Mouse (Mus musculus) liver, embryonic 14.5 days (tissue): ENCODE measurements around the gene Bpifc. TPM values are rescaled to one million over a fixed set of nuclear protein-coding genes. Genes with fewer than 3 reads are reported as not detected.

Source experiments
- ATAC-seq: fragments of 200-750 bp; cut with Nextera tagmentation; 2 replicates; pipeline ENCODE4 v1.8.0; 2017; ENCODE audit warnings: moderate number of reproducible peaks, mild to moderate bottlenecking, moderate library complexity; ENCODE audit not compliant: insufficient read depth
- DNase-seq, 3 experiments: peaks; one replicate each; pipeline ENCODE4 v3.0.0-alpha.2; 2012 to 2013; ENCODE audit warnings: low read depth in 3 of 3, low spot score in 3 of 3
- H3K27ac ChIP-seq: fragments of 300-500 bp; sonication (generic); 2 replicates; pipeline ENCODE4 v1.5.1; 2014; ENCODE audit warnings: moderate library complexity, mild to moderate bottlenecking, control low read depth, inconsistent platforms
- H3K27me3 ChIP-seq: fragments of 300-500 bp; sonication (generic); 2 replicates; pipeline ENCODE4 v1.6.1; 2014; ENCODE audit warnings: mild to moderate bottlenecking, low read length, moderate library complexity; ENCODE audit not compliant: control insufficient read depth, insufficient read depth
- H3K36me3 ChIP-seq: fragments of 300-500 bp; sonication (generic); replicated peaks from 2 replicates; pipeline ENCODE4 v1.6.1; 2014; ENCODE audit warnings: low read depth; ENCODE audit not compliant: control insufficient read depth, insufficient read depth
- H3K4me1 ChIP-seq, 2 experiments: fragments of 200-500 bp in 1 of 2; fragments of 300-500 bp in 1 of 2; sonication (generic) in 1 of 2; replicated peaks; 2 replicates each; pipeline ENCODE4 v1.6.1; 2012 to 2014; ENCODE audit warnings: antibody characterized with exemption in 1 of 2, inconsistent platforms in 1 of 2, low read length in 1 of 2; ENCODE audit not compliant: control insufficient read depth in 2 of 2, insufficient read depth in 2 of 2
- H3K4me2 ChIP-seq: fragments of 300-500 bp; sonication (generic); 2 replicates; pipeline ENCODE4 v1.6.1; 2014; ENCODE audit warnings: low read depth, mild to moderate bottlenecking, control low read depth, moderate library complexity
- H3K4me3 ChIP-seq, 2 experiments: fragments of 200-500 bp in 1 of 2; fragments of 300-500 bp in 1 of 2; sonication (generic) in 1 of 2; 2 replicates each; pipeline ENCODE4 v1.5.1; 2012 to 2014; ENCODE audit warnings: low read depth in 2 of 2, low read length in 2 of 2, mild to moderate bottlenecking in 2 of 2, control low read depth in 1 of 2, inconsistent platforms in 1 of 2, moderate library complexity in 1 of 2; ENCODE audit not compliant: insufficient read depth in 1 of 2
- H3K9ac ChIP-seq: fragments of 300-500 bp; sonication (generic); replicated peaks from 2 replicates; pipeline ENCODE4 v1.6.1; 2014; ENCODE audit warnings: mild to moderate bottlenecking, control low read depth, moderate library complexity
- H3K9me3 ChIP-seq: fragments of 300-500 bp; sonication (generic); 2 replicates; pipeline ENCODE4 v1.6.1; 2016; ENCODE audit warnings: low read length, mixed read lengths; ENCODE audit not compliant: control insufficient read depth
- CTCF ChIP-seq: IDR thresholded peaks from 2 replicates; pipeline ENCODE4 v1.5.1; 2016; ENCODE audit warnings: antibody characterized with exemption, low read depth, control low read depth
- EP300 ChIP-seq: IDR thresholded peaks from 2 replicates; pipeline ENCODE4 v1.6.1; 2016; ENCODE audit warnings: antibody characterized with exemption, low read depth
- WGBS: fragments of 180-500 bp; shearing (Covaris S2); extraction: QIAGEN DNeasy Blood & Tissue Kit; methylation state at CpG from one replicate; pipeline ENCODE4 v1.1.7; 2014; ENCODE audit not compliant: insufficient replicate concordance; 5-methylcytosine and 5-hydroxymethylcytosine counted together
- polyA plus RNA-seq, 2 experiments: library from polyadenylated mRNA; depleted of rRNA in 1 of 2; stranded (reverse) in 1 of 2; unstranded in 1 of 2; fragments of >200 nt; fragmentation: Nextera tagmentation in 1 of 2; extraction: Ambion mirVana in 1 of 2; gene quantifications; 2 replicates each; pipeline versions ENCODE4 v1.2.1 to v1.2.3; 2012 to 2014

Gene Bpifc
- polyA plus RNA-seq, 2 experiments = 0.01 TPM; not detected in 1

GRCm38 (mm10) chr10:86052818-86053522, 41.3 kb upstream of the Bpifc start:
- peak in 2 of 3 experiments; percentile 26 to 55 for DNase-seq
- 37% methylated on average over 10 of the region's 10 CpGs for WGBS
- no peaks in the 10 kb centered on the region for H3K9me3 ChIP-seq
- H3K9ac ChIP-seq = no peak overlapping the region; the same call in 1 of the 2 replicates
- H3K36me3 ChIP-seq = peaks cover 32% of the 10 kb centered on the region
- H3K4me1 ChIP-seq = peaks cover 0 to 16% of the 10 kb centered on the region in 2 experiments; a peak in 2 of 4 replicates
- TF ChIP-seq EP300 (peak; percentile 69), CTCF (no peak)
- no peak overlapping the region for H3K4me2 ChIP-seq
- no peaks in the 10 kb centered on the region for H3K27me3 ChIP-seq
- H3K4me3 ChIP-seq = no peak overlapping the region
- H3K27ac ChIP-seq = no peak overlapping the region
- ATAC-seq = peak; percentile 77

GRCm38 (mm10) chr10:86050522-86050921, 38.8 kb upstream of the Bpifc start:
- no peaks in the 10 kb centered on the region for H3K27me3 ChIP-seq
- no peaks in the 10 kb centered on the region for H3K9me3 ChIP-seq
- DNase-seq (no peak), ATAC-seq (no peak)
- no peak overlapping the region for H3K27ac ChIP-seq
- peaks cover 0 to 16% of the 10 kb centered on the region in 2 experiments; a peak in 2 of 4 replicates for H3K4me1 ChIP-seq
- H3K4me2 ChIP-seq = no peak overlapping the region
- H3K4me3 ChIP-seq = no peak overlapping the region
- 88% methylated on average over 2 of the region's 2 CpGs for WGBS
- H3K36me3 ChIP-seq = peaks cover 54% of the 10 kb centered on the region
- no peak overlapping the region for H3K9ac ChIP-seq
- TF ChIP-seq EP300 (no peak), CTCF (no peak)

GRCm38 (mm10) chr10:86047786-86048185, 36.1 kb upstream of the Bpifc start:
- ATAC-seq (no peak), DNase-seq (no peak)
- no peak overlapping the region for H3K27ac ChIP-seq
- H3K4me2 ChIP-seq = no peak overlapping the region
- no peak overlapping the region for H3K9ac ChIP-seq
- no peak overlapping the region for H3K4me3 ChIP-seq
- peaks cover 0 to 5% of the 10 kb centered on the region in 2 experiments; a peak in 2 of 4 replicates for H3K4me1 ChIP-seq
- H3K36me3 ChIP-seq = peaks cover 79% of the 10 kb centered on the region
- no peaks in the 10 kb centered on the region for H3K27me3 ChIP-seq
- no peaks in the 10 kb centered on the region for H3K9me3 ChIP-seq
- WGBS = 84% methylated on average over 9 of the region's 9 CpGs
- TF ChIP-seq EP300 (no peak), CTCF (no peak)

- no peaks in the 10 kb centered on the region for H3K27me3 ChIP-seq
- H3K9ac ChIP-seq = no peak overlapping the region
- ATAC-seq = no peak
- TF ChIP-seq EP300 (no peak), CTCF (no peak)
- no peaks in the 10 kb centered on the region; a peak in 1 of 4 replicates for H3K4me1 ChIP-seq
- H3K36me3 ChIP-seq = peaks cover 88% of the 10 kb centered on the region
- WGBS = 89% methylated on average over 1 of the region's 1 CpGs
- H3K27ac ChIP-seq = no peak overlapping the region
- no peak for DNase-seq
- no peak overlapping the region for H3K4me3 ChIP-seq
- H3K4me2 ChIP-seq = no peak overlapping the region
- no peaks in the 10 kb centered on the region for H3K9me3 ChIP-seq
These were observed 34.7 kb upstream of the Bpifc start for GRCm38 (mm10) chr10:86046371-86046770.

- H3K4me3 ChIP-seq = no peak overlapping the region
- no peaks in the 10 kb centered on the region for H3K4me1 ChIP-seq
- DNase-seq = no peak
- no peak for TF ChIP-seq CTCF
- no peak for TF ChIP-seq EP300
- peaks cover 75% of the 10 kb centered on the region for H3K36me3 ChIP-seq
- no peak overlapping the region for H3K27ac ChIP-seq
- H3K9me3 ChIP-seq = no peaks in the 10 kb centered on the region
- no peak for ATAC-seq
- H3K27me3 ChIP-seq = no peaks in the 10 kb centered on the region
- H3K9ac ChIP-seq = no peak overlapping the region
- 92% methylated on average over 8 of the region's 8 CpGs for WGBS
- H3K4me2 ChIP-seq = no peak overlapping the region
These were observed 32.4 kb upstream of the Bpifc start for GRCm38 (mm10) chr10:86044066-86044465.
